Mouse (Mus musculus) brain, embryonic 14.5 days (tissue): Measurements from ENCODE around the gene Gm21883. TPM values are rescaled to one million over a fixed set of nuclear protein-coding genes. Genes with fewer than 3 reads are reported as not detected.
"Not testable (repeated sequence)": the region's sequence is repeated elsewhere in the genome, so short reads cannot be mapped to it uniquely, and the experiment has no call there.

ENCODE experiments used
- DNase-seq: peaks from one replicate; pipeline ENCODE4 v3.0.0-alpha.2; 2011; ENCODE audit warnings: low read depth
- polyA plus RNA-seq: library from polyadenylated mRNA; depleted of rRNA; stranded (reverse); fragments of >200 nt; gene quantifications from 2 replicates; pipeline ENCODE4 v1.2.3, GENCODE M21; 2012; rRNA removed

Gm21883 gene
- not detected in 2 replicates for polyA plus RNA-seq

DNA sequence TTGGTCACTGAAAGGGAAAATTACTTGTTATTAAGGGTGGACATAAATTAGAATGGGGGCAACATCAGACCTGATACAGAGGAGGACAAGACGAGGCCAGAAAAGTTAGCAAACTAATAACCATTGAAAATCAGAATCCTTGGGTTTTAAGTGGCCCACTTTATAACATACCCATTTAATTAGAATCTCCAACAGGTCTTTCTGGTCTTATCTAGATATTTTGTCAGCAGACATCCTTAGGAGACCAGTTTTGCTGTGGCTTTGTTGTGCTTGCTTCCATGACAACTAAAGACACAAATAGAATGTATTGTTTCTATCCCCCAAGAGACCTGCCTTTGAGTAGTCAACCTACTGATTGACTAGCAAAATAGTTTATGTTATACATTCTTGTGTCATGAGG, at the start of gene Gm21883:
Gene Gm21883 (minus strand): TSS at position 101 of the 400 bp plus-strand sequence.
- DNase-seq: not testable (repeated sequence)

DNA sequence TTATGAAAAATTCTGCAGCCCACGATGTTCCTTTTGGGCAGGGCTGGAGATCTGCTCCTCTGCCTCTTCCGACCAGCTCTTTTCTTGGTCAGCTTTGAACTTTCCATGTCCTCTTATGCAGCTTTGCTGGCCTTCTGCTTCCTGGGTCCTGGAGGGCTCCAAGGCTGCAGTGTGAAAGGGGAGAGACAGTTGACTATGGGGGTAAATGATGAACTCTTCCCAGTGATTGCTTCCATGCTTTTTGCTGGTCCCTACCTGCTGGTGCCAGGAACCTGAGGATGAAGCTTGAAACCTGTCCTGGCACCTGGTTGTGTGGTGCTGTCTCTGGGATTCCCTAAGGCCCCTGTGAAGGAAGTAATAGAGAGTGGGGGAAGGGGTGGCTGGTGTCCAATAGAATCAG, 44.7 kb upstream of the Gm21883 start, which contains the start of gene Spin2e:
Gene Spin2e (minus strand): TSS at position 101 of the 400 bp plus-strand sequence.
- not testable (repeated sequence) for DNase-seq

Other genes starting within 250 kb of the Gm21883 start
- not detected in 2 replicates for gene Btbd35f26, start 237.8 kb downstream of the Gm21883 start, polyA plus RNA-seq
- gene Btbd35f19, start 190.4 kb downstream of the Gm21883 start, polyA plus RNA-seq: not detected in 2 replicates
- not detected in 2 replicates for gene Spin2e, start 44.6 kb upstream of the Gm21883 start, polyA plus RNA-seq
- gene Btbd35f25, start 142.9 kb upstream of the Gm21883 start, polyA plus RNA-seq: not detected in 2 replicates